Mouse (Mus musculus) lung, embryonic 15.5 days (tissue): ENCODE measurements around the gene Pde7b. TPM values are rescaled to one million over a fixed set of nuclear protein-coding genes. Genes with fewer than 3 reads are reported as not detected.
"Not testable (repeated sequence)": the region's sequence is repeated elsewhere in the genome, so short reads cannot be mapped to it uniquely, and the experiment has no call there.

ENCODE experiments used
- ATAC-seq: fragments of 200-750 bp; cut with Nextera tagmentation; 2 replicates; pipeline ENCODE4 v1.8.0; 2017; ENCODE audit warnings: moderate number of reproducible peaks, borderline replicate concordance; ENCODE audit not compliant: low FRiP score, low TSS enrichment; ENCODE audit errors: extremely low read depth
- H3K27ac ChIP-seq: fragments of 300-500 bp; sonication (generic); 2 replicates; pipeline ENCODE4 v1.5.1; 2015; ENCODE audit warnings: moderate library complexity, mild to moderate bottlenecking, inconsistent platforms
- H3K27me3 ChIP-seq: fragments of 300-500 bp; sonication (generic); 2 replicates; pipeline ENCODE4 v1.6.1; 2015; ENCODE audit warnings: inconsistent platforms
- H3K36me3 ChIP-seq: fragments of 300-500 bp; sonication (generic); 2 replicates; pipeline ENCODE4 v1.6.1; 2015; ENCODE audit warnings: inconsistent platforms
- H3K4me1 ChIP-seq: fragments of 300-500 bp; sonication (generic); 2 replicates; pipeline ENCODE4 v1.6.1; 2015; ENCODE audit warnings: inconsistent platforms
- H3K4me2 ChIP-seq: fragments of 300-500 bp; sonication (generic); 2 replicates; pipeline ENCODE4 v1.6.1; 2015; ENCODE audit warnings: inconsistent platforms, mild to moderate bottlenecking, moderate library complexity
- H3K4me3 ChIP-seq: fragments of 300-500 bp; sonication (generic); 2 replicates; pipeline ENCODE4 v1.5.1; 2015; ENCODE audit warnings: mild to moderate bottlenecking, inconsistent platforms
- H3K9ac ChIP-seq: fragments of 300-500 bp; sonication (generic); 2 replicates; pipeline ENCODE4 v1.6.1; 2015; ENCODE audit warnings: inconsistent platforms
- H3K9me3 ChIP-seq: fragments of 300-500 bp; sonication (generic); 2 replicates; pipeline ENCODE4 v1.6.1; 2016; ENCODE audit warnings: inconsistent platforms
- WGBS: fragments of 180-500 bp; shearing (Covaris S2); methylation state at CpG from one replicate; pipeline ENCODE4 v1.1.7; 2015; 5-methylcytosine and 5-hydroxymethylcytosine counted together
- polyA plus RNA-seq: library from polyadenylated mRNA; unstranded; fragments of >200 nt; fragmentation: Nextera tagmentation; extraction: Ambion mirVana; gene quantifications from 2 replicates; pipeline ENCODE4 v1.2.1, GENCODE M21; 2015

Gene Pde7b
- polyA plus RNA-seq, 1 experiment from 2014 or later, result 3.1 TPM

DNA sequence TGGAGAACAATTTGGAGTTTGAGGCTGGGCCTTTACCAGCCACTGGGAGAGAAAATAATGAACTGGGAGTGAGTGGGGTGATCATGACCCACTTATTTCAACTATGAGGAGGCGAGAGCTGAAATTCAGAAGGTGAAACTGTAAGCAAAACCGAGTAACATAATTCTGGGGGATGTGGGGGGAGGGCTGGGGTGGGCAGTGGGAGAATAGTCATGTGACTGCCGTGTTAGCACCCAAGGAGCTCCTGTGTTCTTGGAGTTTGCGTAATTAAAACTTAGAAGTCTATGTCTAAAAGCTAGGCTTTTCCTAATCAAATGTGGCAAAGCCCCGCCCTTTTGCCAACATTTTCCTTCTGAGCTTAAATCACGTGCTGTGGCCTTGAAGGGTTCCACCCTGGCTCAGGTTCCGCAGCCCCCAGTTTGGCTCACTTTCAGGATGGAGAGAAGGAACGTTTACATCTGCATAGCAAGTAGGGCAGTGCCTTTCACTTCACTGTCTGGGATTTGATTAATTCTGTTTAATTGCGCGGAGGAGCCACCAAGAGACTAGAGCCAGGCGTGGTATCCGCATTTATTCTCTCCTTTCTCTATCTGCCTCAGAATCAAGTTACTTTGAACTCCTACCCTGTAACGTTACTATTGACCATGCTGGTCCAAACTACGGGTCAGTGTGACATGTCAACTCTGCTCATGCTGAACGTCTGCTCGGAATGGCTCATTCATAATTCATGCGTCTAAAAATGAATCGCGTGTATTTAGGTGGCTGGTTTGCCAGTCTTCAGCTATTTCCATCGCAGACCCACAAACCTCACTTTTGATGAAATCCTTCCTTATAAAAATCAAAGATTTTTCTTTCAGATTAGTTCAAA is 196.1 kb downstream of the Pde7b start:
- no peak overlapping the region for H3K4me2 ChIP-seq
- no peaks in the 10 kb centered on the region for H3K9me3 ChIP-seq
- no peak for ATAC-seq
- no peak overlapping the region for H3K4me3 ChIP-seq
- peaks cover 10% of the 10 kb centered on the region for H3K4me1 ChIP-seq
- WGBS, result 64% methylated on average over 20 of the region's 20 CpGs
- H3K27ac ChIP-seq, result no peak overlapping the region
- no peaks in the 10 kb centered on the region for H3K36me3 ChIP-seq
- no peaks in the 10 kb centered on the region for H3K27me3 ChIP-seq
- H3K9ac ChIP-seq, result no peak overlapping the region

GRCm38 (mm10) chr10:20527737-20528136 is 197.1 kb downstream of the Pde7b start:
- WGBS, result 72% methylated on average over 4 of the region's 4 CpGs
- Histone ChIP-seq H3K9me3 (no peaks in the 10 kb centered on the region), H3K4me3 (no peak overlapping the region), H3K36me3 (no peaks in the 10 kb centered on the region), H3K27me3 (no peaks in the 10 kb centered on the region), H3K4me1 (peaks cover 8% of the 10 kb centered on the region; the same call in 1 of the 2 replicates), H3K9ac (no peak overlapping the region), H3K27ac (no peak overlapping the region), H3K4me2 (no peak overlapping the region)
- no peak for ATAC-seq

GRCm38 (mm10) chr10:20518529-20518889 is 206.4 kb downstream of the Pde7b start:
- no peak for ATAC-seq
- H3K27ac ChIP-seq, result no peak overlapping the region
- H3K36me3 ChIP-seq, result no peaks in the 10 kb centered on the region
- H3K9ac ChIP-seq, result no peak overlapping the region
- no peaks in the 10 kb centered on the region for H3K9me3 ChIP-seq
- H3K27me3 ChIP-seq, result no peaks in the 10 kb centered on the region
- no peak overlapping the region for H3K4me3 ChIP-seq
- 0 out of 2 replicates have a peak, but pooled peaks cover 5% of the 10 kb centered on the region for H3K4me1 ChIP-seq
- H3K4me2 ChIP-seq, result no peak overlapping the region
- WGBS, result 75% methylated on average over 9 of the region's 9 CpGs

DNA sequence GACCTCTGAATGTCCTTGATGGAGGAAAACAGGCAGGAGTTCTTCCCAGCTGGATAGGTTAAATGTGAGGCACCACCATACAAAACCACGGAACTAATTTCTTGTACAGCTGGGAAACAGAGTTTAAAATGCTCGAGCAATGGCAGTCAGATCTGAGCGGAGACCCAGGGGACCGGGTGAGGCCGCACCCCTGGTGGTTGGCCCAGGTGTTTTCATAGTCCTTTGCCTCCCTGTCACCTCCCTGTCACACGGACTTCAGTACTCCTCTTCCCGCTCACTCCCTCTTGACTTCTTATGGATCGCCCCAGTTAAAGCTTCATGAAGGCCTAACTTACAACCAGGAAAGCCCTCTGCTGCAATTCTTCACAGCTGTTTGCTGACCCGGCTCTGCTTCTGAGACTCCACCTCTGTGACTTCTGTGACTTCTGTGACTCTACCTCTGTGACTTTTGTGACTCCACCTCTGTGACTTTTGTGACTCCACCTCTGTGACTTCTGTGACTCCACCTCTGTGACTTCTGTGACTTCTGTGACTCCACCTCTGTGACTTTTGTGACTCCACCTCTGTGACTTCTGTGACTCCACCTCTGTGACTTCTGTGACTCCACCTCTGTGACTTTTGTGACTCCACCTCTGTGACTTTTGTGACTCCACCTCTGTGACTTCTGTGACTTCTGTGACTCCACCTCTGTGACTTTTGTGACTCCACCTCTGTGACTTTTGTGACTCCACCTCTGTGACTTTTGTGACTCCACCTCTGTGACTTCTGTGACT is 206.9 kb downstream of the Pde7b start:
- not testable (repeated sequence) for H3K9ac ChIP-seq, H3K36me3 ChIP-seq, H3K27me3 ChIP-seq, ATAC-seq, H3K4me2 ChIP-seq, H3K4me3 ChIP-seq, H3K9me3 ChIP-seq, H3K27ac ChIP-seq, H3K4me1 ChIP-seq
- WGBS, result 67% methylated on average over 9 of the region's 9 CpGs

DNA sequence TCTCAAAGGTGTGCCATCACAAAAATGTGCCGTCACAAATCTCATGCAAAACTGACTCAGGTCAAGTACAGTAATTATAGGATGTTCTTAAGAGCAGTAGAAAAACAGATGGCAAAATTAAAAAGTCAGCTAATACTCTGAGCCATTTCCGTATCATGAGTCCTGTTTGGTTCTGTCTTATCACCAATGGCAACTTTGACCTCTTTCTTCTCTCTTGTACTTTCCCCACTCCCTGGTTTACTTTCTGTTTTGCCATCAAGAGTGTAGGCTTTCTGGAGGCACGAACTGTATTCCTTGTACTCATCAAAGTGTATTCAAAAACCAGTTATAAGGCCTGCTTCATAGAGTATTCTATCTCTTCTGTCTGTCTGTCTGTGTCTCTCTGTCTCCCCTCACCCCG is 211.0 kb downstream of the Pde7b start:
- Histone ChIP-seq H3K4me2 (no peak overlapping the region), H3K9me3 (no peaks in the 10 kb centered on the region), H3K4me3 (no peak overlapping the region), H3K4me1 (no peaks in the 10 kb centered on the region), H3K36me3 (no peaks in the 10 kb centered on the region), H3K27ac (no peak overlapping the region), H3K27me3 (no peaks in the 10 kb centered on the region), H3K9ac (no peak overlapping the region)
- ATAC-seq, result no peak
- 75% methylated on average over 4 of the region's 4 CpGs for WGBS

DNA sequence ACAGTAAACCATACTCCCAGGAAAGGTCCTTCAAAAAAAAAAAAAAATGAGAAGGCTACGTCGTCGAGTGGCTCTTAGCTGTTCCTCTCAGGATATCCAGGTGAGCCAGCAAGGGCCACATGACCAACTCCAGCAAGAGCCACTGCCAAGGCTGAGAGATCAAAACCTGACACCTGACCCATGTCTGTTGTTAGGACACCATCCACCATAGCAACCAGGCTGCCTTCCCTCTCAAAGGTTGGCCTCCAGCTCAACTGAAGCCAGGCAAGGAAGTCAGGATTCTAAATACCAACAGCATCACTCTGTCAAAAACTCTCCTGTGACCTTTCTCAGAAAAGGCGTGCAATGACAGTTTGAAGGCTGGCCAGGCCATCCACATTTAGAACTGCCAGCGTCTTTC is 211.4 kb downstream of the Pde7b start:
- H3K27ac ChIP-seq, result no peak overlapping the region
- no peak for ATAC-seq
- WGBS, result 71% methylated on average over 5 of the region's 5 CpGs
- no peak overlapping the region for H3K4me3 ChIP-seq
- no peaks in the 10 kb centered on the region for H3K36me3 ChIP-seq
- H3K9me3 ChIP-seq, result no peaks in the 10 kb centered on the region
- H3K27me3 ChIP-seq, result no peaks in the 10 kb centered on the region
- H3K9ac ChIP-seq, result no peak overlapping the region
- no peaks in the 10 kb centered on the region for H3K4me1 ChIP-seq
- H3K4me2 ChIP-seq, result no peak overlapping the region

- H3K4me2 ChIP-seq, result no peak overlapping the region
- H3K4me3 ChIP-seq, result no peak overlapping the region
- H3K4me1 ChIP-seq, result 0 out of 2 replicates have a peak, but pooled peaks cover 13% of the 10 kb centered on the region
- no peaks in the 10 kb centered on the region for H3K9me3 ChIP-seq
- no peak overlapping the region for H3K27ac ChIP-seq
- ATAC-seq, result no peak
- 86% methylated on average over 4 of the region's 4 CpGs for WGBS
- H3K36me3 ChIP-seq, result no peaks in the 10 kb centered on the region
- no peak overlapping the region for H3K9ac ChIP-seq
- H3K27me3 ChIP-seq, result no peaks in the 10 kb centered on the region
Observed at GRCm38 (mm10) chr10:20509819-20510218, 215.1 kb downstream of the Pde7b start.

DNA sequence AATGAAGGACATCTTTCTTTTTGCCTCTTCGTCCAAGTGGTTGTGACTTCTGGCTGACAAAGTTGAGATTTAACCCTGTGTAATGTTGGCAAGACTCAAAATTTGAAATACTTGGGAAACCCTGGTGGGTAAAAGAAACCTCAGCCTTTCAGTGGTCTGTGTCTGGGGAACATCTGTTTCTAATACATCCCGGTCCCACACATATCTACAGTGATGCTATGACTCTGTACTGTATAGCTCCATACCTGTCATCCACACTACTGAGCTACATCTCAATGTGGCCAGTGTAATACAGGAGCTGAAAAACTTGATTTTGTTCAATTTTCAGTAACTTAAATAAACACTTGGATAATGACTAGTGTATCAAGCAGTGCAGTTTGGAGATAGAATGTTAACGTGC is 216.4 kb downstream of the Pde7b start:
- no peak overlapping the region for H3K27ac ChIP-seq
- no peak overlapping the region for H3K4me2 ChIP-seq
- H3K27me3 ChIP-seq, result no peaks in the 10 kb centered on the region
- no peak for ATAC-seq
- H3K4me3 ChIP-seq, result no peak overlapping the region
- no peaks in the 10 kb centered on the region for H3K36me3 ChIP-seq
- no peak overlapping the region for H3K9ac ChIP-seq
- 0 out of 2 replicates have a peak, but pooled peaks cover 19% of the 10 kb centered on the region for H3K4me1 ChIP-seq
- 66% methylated on average over 3 of the region's 3 CpGs for WGBS
- no peaks in the 10 kb centered on the region for H3K9me3 ChIP-seq

DNA sequence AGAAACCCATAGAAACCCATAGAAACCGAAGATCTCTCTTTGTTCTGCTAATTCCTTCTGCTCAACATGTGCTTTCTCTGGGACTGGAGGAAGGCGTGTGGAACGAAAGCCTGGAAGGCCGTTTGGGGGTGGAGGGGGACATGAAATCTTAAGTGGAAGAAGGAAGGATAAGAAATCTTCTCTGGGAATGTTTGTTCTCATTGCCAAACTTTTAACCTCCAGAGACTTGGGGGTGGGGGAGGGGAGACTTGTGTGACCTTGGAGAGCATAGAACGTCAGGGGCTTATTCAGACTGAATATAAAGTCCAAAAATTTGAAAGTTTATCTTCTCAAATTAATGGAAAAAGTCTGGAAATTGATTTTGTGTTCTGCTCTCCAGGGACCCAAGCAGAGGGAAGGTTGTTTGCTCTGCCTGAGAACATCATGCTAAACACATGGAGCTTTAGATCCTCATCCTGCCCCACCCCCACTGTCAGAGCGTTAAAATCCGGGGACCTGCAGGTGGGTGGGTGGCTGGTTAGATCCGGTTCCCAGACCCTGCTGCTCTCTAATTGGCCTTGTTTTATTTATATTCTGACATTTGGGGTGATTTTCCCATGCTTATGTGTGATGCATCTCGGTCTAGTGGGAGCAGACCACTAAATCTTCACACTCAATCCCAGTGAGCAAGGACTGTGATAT is 217.0 kb downstream of the Pde7b start:
- no peak overlapping the region for H3K9ac ChIP-seq
- no peak overlapping the region for H3K27ac ChIP-seq
- H3K27me3 ChIP-seq, result no peaks in the 10 kb centered on the region
- H3K4me3 ChIP-seq, result no peak overlapping the region
- ATAC-seq, result no peak
- 43% methylated on average over 9 of the region's 9 CpGs for WGBS
- no peaks in the 10 kb centered on the region for H3K36me3 ChIP-seq
- no peak overlapping the region for H3K4me2 ChIP-seq
- no peaks in the 10 kb centered on the region for H3K9me3 ChIP-seq
- H3K4me1 ChIP-seq, result 0 out of 2 replicates have a peak, but pooled peaks cover 23% of the 10 kb centered on the region

DNA sequence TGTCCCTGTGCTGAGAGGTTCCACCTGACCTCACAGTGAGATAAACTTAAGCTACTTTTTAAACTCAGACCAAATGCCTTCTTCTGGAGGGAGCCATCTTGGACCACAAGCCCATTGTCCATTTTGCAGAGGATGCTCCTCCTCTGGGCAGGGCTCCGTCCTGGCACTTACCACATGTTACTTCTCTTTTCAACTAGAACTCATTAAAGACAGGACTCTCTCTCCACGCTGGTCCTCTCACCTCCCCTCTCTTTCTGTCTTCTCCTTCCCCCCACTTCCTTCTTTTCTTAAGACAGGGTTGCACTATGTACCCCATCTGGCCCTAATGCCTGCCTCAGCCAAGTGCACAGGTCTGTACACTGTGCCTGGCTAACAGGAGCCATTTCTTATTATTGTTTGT is 217.8 kb downstream of the Pde7b start:
- Histone ChIP-seq H3K9me3 (no peaks in the 10 kb centered on the region), H3K27ac (no peak overlapping the region), H3K4me3 (no peak overlapping the region), H3K9ac (no peak overlapping the region), H3K36me3 (no peaks in the 10 kb centered on the region), H3K4me2 (no peak overlapping the region), H3K4me1 (0 out of 2 replicates have a peak, but pooled peaks cover 24% of the 10 kb centered on the region), H3K27me3 (no peaks in the 10 kb centered on the region)
- WGBS, result 77% methylated on average over 2 of the region's 2 CpGs
- ATAC-seq, result no peak

DNA sequence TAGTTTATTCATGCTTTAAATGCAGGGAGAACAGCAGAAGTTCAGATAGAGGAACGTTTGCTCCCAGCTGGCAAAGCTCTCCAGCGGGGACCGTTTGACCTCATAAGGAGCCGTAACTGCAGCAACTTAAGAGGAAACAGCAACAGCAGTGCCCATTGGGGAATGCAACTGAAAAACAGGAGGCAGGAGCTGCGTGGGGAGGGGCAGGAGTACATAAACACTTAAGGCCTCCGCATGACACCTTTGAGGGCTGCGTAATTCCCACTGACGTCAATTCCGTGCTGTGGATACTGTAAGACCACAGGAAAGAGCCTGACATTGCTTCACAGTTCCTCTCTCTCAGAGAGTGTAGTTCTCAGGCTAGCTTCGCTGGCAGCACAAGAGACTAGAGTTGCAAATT is 219.4 kb downstream of the Pde7b start:
- H3K9ac ChIP-seq, result no peak overlapping the region
- H3K4me3 ChIP-seq, result no peak overlapping the region
- WGBS, result 81% methylated on average over 10 of the region's 10 CpGs
- no peak for ATAC-seq
- no peaks in the 10 kb centered on the region for H3K27me3 ChIP-seq
- H3K4me1 ChIP-seq, result 0 out of 2 replicates have a peak, but pooled peaks cover 24% of the 10 kb centered on the region
- H3K27ac ChIP-seq, result no peak overlapping the region
- no peak overlapping the region for H3K4me2 ChIP-seq
- H3K9me3 ChIP-seq, result no peaks in the 10 kb centered on the region
- H3K36me3 ChIP-seq, result no peaks in the 10 kb centered on the region

GRCm38 (mm10) chr10:20504800-20505199 is 220.1 kb downstream of the Pde7b start:
- H3K9me3 ChIP-seq, result no peaks in the 10 kb centered on the region
- no peaks in the 10 kb centered on the region for H3K36me3 ChIP-seq
- no peaks in the 10 kb centered on the region for H3K27me3 ChIP-seq
- 0 out of 2 replicates have a peak, but pooled peaks cover 24% of the 10 kb centered on the region for H3K4me1 ChIP-seq
- no peak overlapping the region for H3K27ac ChIP-seq
- no peak for ATAC-seq
- H3K9ac ChIP-seq, result no peak overlapping the region
- H3K4me2 ChIP-seq, result no peak overlapping the region
- WGBS, result 92% methylated on average over 3 of the region's 3 CpGs
- no peak overlapping the region for H3K4me3 ChIP-seq
